Mouse (Mus musculus): ENCODE data around the gene Ppp3ca. TPM values are rescaled to one million over a fixed set of nuclear protein-coding genes. Genes with fewer than 3 reads are reported as not detected.

Ppp3ca gene
- polyA plus RNA-seq, 1 experiment from 2014 or later, result 145 TPM

GRCm38 (mm10) chr3:136835851-136836250 lies 165.9 kb downstream of the Ppp3ca start:
- Histone ChIP-seq H3K27ac (no peak overlapping the region), H3K4me1 (peaks cover 55% of the 10 kb centered on the region), H3K9me3 (no peaks in the 10 kb centered on the region), H3K4me3 (no peak overlapping the region), H3K27me3 (replicated peaks) (no peaks in the 10 kb centered on the region), H3K4me2 (no peak overlapping the region), H3K9ac (no peak overlapping the region), H3K36me3 (replicated peaks) (no peaks in the 10 kb centered on the region)
- 27% methylated on average over 9 of the region's 9 CpGs for WGBS
- no peak for ATAC-seq (replicated peaks)

GRCm38 (mm10) chr3:136836319-136837193 lies 166.6 kb downstream of the Ppp3ca start:
- H3K27ac ChIP-seq, result no peak overlapping the region
- H3K27me3 ChIP-seq (replicated peaks), result no peaks in the 10 kb centered on the region
- ATAC-seq (replicated peaks), result no peak

GRCm38 (mm10) chr3:136837589-136837988 lies 167.7 kb downstream of the Ppp3ca start:
- Histone ChIP-seq H3K9me3 (no peaks in the 10 kb centered on the region), H3K4me2 (no peak overlapping the region), H3K4me3 (no peak overlapping the region), H3K27ac (no peak overlapping the region), H3K27me3 (replicated peaks) (no peaks in the 10 kb centered on the region), H3K9ac (no peak overlapping the region), H3K36me3 (replicated peaks) (no peaks in the 10 kb centered on the region), H3K4me1 (peaks cover 45% of the 10 kb centered on the region)
- ATAC-seq (replicated peaks), result no peak
- WGBS, result 92% methylated on average over 3 of the region's 3 CpGs

More at GRCm38 (mm10) chr3:136836319-136837193, 166.6 kb downstream of the Ppp3ca start:
- peaks cover 48% of the 10 kb centered on the region for H3K4me1 ChIP-seq
- no peak overlapping the region for H3K9ac ChIP-seq
- H3K4me2 ChIP-seq, result no peak overlapping the region
- H3K4me3 ChIP-seq, result no peak overlapping the region
- 23% methylated on average over 17 of the region's 17 CpGs for WGBS
- no peaks in the 10 kb centered on the region for H3K36me3 ChIP-seq (replicated peaks)
- H3K9me3 ChIP-seq, result no peaks in the 10 kb centered on the region

- ATAC-seq (replicated peaks), result no peak
- no peak overlapping the region for H3K9ac ChIP-seq
- WGBS, result 44% methylated on average over 3 of the region's 3 CpGs
- no peaks in the 10 kb centered on the region for H3K27me3 ChIP-seq (replicated peaks)
- H3K4me3 ChIP-seq, result no peak overlapping the region
- H3K4me1 ChIP-seq, result peaks cover 30% of the 10 kb centered on the region
- H3K4me2 ChIP-seq, result no peak overlapping the region
- no peak overlapping the region for H3K27ac ChIP-seq
- H3K9me3 ChIP-seq, result no peaks in the 10 kb centered on the region
- H3K36me3 ChIP-seq (replicated peaks), result no peaks in the 10 kb centered on the region
Observed at GRCm38 (mm10) chr3:136841282-136841681, 171.4 kb downstream of the Ppp3ca start.

GRCm38 (mm10) chr3:136842384-136842783 lies 172.5 kb downstream of the Ppp3ca start:
- no peak overlapping the region for H3K4me3 ChIP-seq
- peak; percentile 80 for ATAC-seq (replicated peaks)
- no peaks in the 10 kb centered on the region for H3K36me3 ChIP-seq (replicated peaks)
- peaks cover 23% of the 10 kb centered on the region for H3K4me1 ChIP-seq
- no peak overlapping the region for H3K4me2 ChIP-seq
- no peaks in the 10 kb centered on the region for H3K9me3 ChIP-seq
- no peaks in the 10 kb centered on the region for H3K27me3 ChIP-seq (replicated peaks)
- WGBS, result 31% methylated on average over 1 of the region's 1 CpGs
- H3K9ac ChIP-seq, result no peak overlapping the region
- H3K27ac ChIP-seq, result no peak overlapping the region

- no peaks in the 10 kb centered on the region for H3K27me3 ChIP-seq (replicated peaks)
- no peaks in the 10 kb centered on the region for H3K9me3 ChIP-seq
- WGBS, result 35% methylated on average over 7 of the region's 7 CpGs
- H3K4me3 ChIP-seq, result no peak overlapping the region
- no peak overlapping the region for H3K4me2 ChIP-seq
- no peaks in the 10 kb centered on the region for H3K36me3 ChIP-seq (replicated peaks)
- peaks cover 23% of the 10 kb centered on the region for H3K4me1 ChIP-seq
- 0 out of 2 replicates have a peak, but pooled peaks have one; percentile 38 for ATAC-seq (replicated peaks)
- H3K9ac ChIP-seq, result no peak overlapping the region
- no peak overlapping the region for H3K27ac ChIP-seq
Observed at GRCm38 (mm10) chr3:136843811-136844491, 174.0 kb downstream of the Ppp3ca start.

- Histone ChIP-seq H3K4me2 (no peak overlapping the region), H3K27ac (no peak overlapping the region), H3K4me1 (peaks cover under 1% of the 10 kb centered on the region), H3K4me3 (no peak overlapping the region), H3K9ac (no peak overlapping the region), H3K9me3 (no peaks in the 10 kb centered on the region), H3K27me3 (replicated peaks) (no peaks in the 10 kb centered on the region), H3K36me3 (replicated peaks) (no peaks in the 10 kb centered on the region)
- 97% methylated on average over 1 of the region's 1 CpGs for WGBS
- no peak for ATAC-seq (replicated peaks)
Observed at GRCm38 (mm10) chr3:136849035-136849434, 179.1 kb downstream of the Ppp3ca start.

GRCm38 (mm10) chr3:136852921-136853320 lies 183.0 kb downstream of the Ppp3ca start:
- WGBS, result 88% methylated on average over 6 of the region's 6 CpGs
- no peaks in the 10 kb centered on the region for H3K27me3 ChIP-seq (replicated peaks)
- H3K9ac ChIP-seq, result no peak overlapping the region
- no peak for ATAC-seq (replicated peaks)
- H3K4me1 ChIP-seq, result no peaks in the 10 kb centered on the region
- no peak overlapping the region for H3K4me2 ChIP-seq
- H3K4me3 ChIP-seq, result no peak overlapping the region
- no peak overlapping the region for H3K27ac ChIP-seq
- H3K9me3 ChIP-seq, result no peaks in the 10 kb centered on the region
- no peaks in the 10 kb centered on the region for H3K36me3 ChIP-seq (replicated peaks)

GRCm38 (mm10) chr3:136853596-136853995 lies 183.7 kb downstream of the Ppp3ca start:
- Histone ChIP-seq H3K9me3 (no peaks in the 10 kb centered on the region), H3K4me1 (no peaks in the 10 kb centered on the region), H3K27ac (no peak overlapping the region), H3K27me3 (replicated peaks) (no peaks in the 10 kb centered on the region), H3K4me2 (no peak overlapping the region), H3K36me3 (replicated peaks) (no peaks in the 10 kb centered on the region), H3K9ac (no peak overlapping the region), H3K4me3 (no peak overlapping the region)
- ATAC-seq (replicated peaks), result no peak
- WGBS, result 95% methylated on average over 4 of the region's 4 CpGs

- Histone ChIP-seq H3K27me3 (replicated peaks) (no peaks in the 10 kb centered on the region), H3K9me3 (no peaks in the 10 kb centered on the region), H3K36me3 (replicated peaks) (no peaks in the 10 kb centered on the region), H3K4me3 (no peak overlapping the region), H3K4me2 (no peak overlapping the region), H3K4me1 (no peaks in the 10 kb centered on the region), H3K27ac (no peak overlapping the region), H3K9ac (no peak overlapping the region)
- ATAC-seq (replicated peaks), result no peak
- 89% methylated on average over 4 of the region's 4 CpGs for WGBS
Observed at GRCm38 (mm10) chr3:136855996-136856395, 186.1 kb downstream of the Ppp3ca start.

- no peak for ATAC-seq (replicated peaks)
- no peaks in the 10 kb centered on the region for H3K9me3 ChIP-seq
- H3K9ac ChIP-seq, result no peak overlapping the region
- no peaks in the 10 kb centered on the region for H3K36me3 ChIP-seq (replicated peaks)
- H3K4me1 ChIP-seq, result 0 out of 2 replicates have a peak, but pooled peaks cover 2% of the 10 kb centered on the region
- no peaks in the 10 kb centered on the region for H3K27me3 ChIP-seq (replicated peaks)
- H3K4me2 ChIP-seq, result no peak overlapping the region
- H3K27ac ChIP-seq, result no peak overlapping the region
- WGBS, result 90% methylated on average over 11 of the region's 11 CpGs
- H3K4me3 ChIP-seq, result no peak overlapping the region
Observed at GRCm38 (mm10) chr3:136862051-136862837, 192.3 kb downstream of the Ppp3ca start.

- WGBS, result 94% methylated on average over 5 of the region's 5 CpGs
- ATAC-seq (replicated peaks), result 0 out of 2 replicates have a peak, but pooled peaks have one; percentile 11
- Histone ChIP-seq H3K36me3 (replicated peaks) (no peaks in the 10 kb centered on the region), H3K4me1 (0 out of 2 replicates have a peak, but pooled peaks cover 2% of the 10 kb centered on the region), H3K4me3 (no peak overlapping the region), H3K27me3 (replicated peaks) (no peaks in the 10 kb centered on the region), H3K27ac (no peak overlapping the region), H3K9ac (no peak overlapping the region), H3K4me2 (no peak overlapping the region), H3K9me3 (no peaks in the 10 kb centered on the region)
Observed at GRCm38 (mm10) chr3:136863127-136863526, 193.2 kb downstream of the Ppp3ca start.

Data from midbrain, embryonic 15.5 days (tissue).